11 mouse cellular contexts compared by ENCODE assay signal in genomic region chr13:61185151-61185933, GRCm38 (mm10). TPM values are rescaled to one million over a fixed set of nuclear protein-coding genes. Genes with fewer than 3 reads are reported as not detected.
"Had no signal": no experiment of that assay in that cellular context is flagged by ENCODE, and none has a peak within 500 bp of the region (broad histone marks: within the 10 kb centered on the region; RNA-seq: fewer than 3 reads in every experiment).

No protein-coding gene starts in this region.

RNA-seq across cellular contexts. Expression of gene Cts6, which starts 17.9 kb away (rescaled TPM):
- total RNA-seq: left cerebral cortex, postnatal 10 days; left cerebral cortex, postnatal 14 days; left cerebral cortex, postnatal 25 days; left cerebral cortex, postnatal 36 days; left cerebral cortex, postnatal 4 days; liver, adult 2 months; megakaryocyte progenitor cell, adult 5-6 weeks; megakaryocyte, adult 5-6 weeks; megakaryocyte-erythroid progenitor cell, adult 5-6 weeks; midbrain, postnatal 0 days; monocyte, adult 5-6 weeks had no signal

RNA-seq across cellular contexts. Expression of gene Ctsr, which starts 21.3 kb away (rescaled TPM):
- total RNA-seq: left cerebral cortex, postnatal 10 days; left cerebral cortex, postnatal 14 days; left cerebral cortex, postnatal 25 days; left cerebral cortex, postnatal 36 days; left cerebral cortex, postnatal 4 days; liver, adult 2 months; megakaryocyte progenitor cell, adult 5-6 weeks; megakaryocyte, adult 5-6 weeks; megakaryocyte-erythroid progenitor cell, adult 5-6 weeks; midbrain, postnatal 0 days; monocyte, adult 5-6 weeks had no signal
